Mouse (Mus musculus) right cerebral cortex, adult 18-20 months (tissue): ENCODE data around the gene Smarcd1.
"Not testable (repeated sequence)": the region's sequence is repeated elsewhere in the genome, so short reads cannot be mapped to it uniquely, and the experiment has no call there.

Experiments used
- DNase-seq: peaks from one replicate; pipeline ENCODE4 v3.0.0; 2022; ENCODE audit warnings: mixed read lengths

Gene Smarcd1

DNA sequence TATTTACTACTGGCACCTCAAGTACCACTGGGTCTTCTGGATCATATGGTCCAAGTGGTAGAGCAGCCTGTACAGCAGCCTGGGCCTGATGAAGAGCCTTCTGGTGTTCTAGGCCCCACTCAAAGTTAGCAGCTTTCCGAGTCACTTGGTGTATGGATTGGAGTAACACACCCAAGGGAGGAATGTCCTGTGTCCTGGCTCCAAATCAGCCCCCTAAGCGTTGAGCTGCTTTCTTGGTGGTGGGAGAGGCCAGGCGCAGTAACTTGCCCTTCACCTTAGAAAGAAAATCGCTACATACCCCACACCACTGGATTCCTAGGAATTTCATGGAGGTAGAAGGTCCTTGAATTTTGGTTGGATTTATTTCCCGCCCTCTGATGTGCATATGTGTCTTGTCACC, 17.8 kb upstream of the Smarcd1 start:
- no peak for DNase-seq

DNA sequence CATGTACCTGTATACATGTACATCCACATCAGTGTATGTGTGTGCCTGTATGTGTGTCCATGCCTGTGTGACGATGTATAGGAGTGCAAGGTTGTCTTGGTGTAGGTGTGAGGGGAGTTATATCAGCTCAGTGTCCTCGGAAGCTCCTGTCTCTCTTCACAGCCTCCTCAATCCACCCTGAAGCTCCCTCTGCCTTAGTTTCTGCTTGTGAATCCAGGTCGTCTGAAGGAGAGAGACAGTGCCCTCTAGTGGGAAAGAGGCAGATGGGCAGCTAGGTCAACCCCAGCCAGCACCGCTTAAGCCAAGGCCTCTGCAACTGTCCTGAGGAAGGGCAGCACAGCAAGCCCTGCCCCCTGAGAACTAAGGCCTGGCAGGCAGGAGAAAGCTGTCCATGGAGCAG, 13.2 kb upstream of the Smarcd1 start:
- DNase-seq, result peak; percentile 69

- no peak for DNase-seq
Observed at GRCm38 (mm10) chr15:99690924-99691323, 11.0 kb upstream of the Smarcd1 start.

DNA sequence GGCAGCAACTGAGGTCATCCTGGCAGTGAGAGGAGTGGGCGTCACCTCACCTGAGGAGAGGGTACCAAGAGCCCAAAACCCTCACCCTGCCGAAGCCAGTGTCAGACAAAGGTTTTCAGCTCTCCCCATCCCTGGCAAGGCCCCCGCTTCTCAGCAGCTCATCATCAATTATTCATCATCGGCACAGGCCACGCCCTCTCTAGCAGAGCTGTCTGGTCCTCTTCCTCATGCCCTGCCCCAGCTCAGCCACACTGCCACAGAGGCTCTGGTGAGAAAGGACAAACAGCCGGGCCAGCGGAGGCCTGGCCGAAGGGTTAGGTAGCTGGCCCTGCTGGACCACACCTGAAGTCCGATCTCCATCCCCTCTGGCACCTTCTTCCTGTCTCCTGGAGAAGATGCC, 10.0 kb upstream of the Smarcd1 start:
- DNase-seq, result no peak

DNA sequence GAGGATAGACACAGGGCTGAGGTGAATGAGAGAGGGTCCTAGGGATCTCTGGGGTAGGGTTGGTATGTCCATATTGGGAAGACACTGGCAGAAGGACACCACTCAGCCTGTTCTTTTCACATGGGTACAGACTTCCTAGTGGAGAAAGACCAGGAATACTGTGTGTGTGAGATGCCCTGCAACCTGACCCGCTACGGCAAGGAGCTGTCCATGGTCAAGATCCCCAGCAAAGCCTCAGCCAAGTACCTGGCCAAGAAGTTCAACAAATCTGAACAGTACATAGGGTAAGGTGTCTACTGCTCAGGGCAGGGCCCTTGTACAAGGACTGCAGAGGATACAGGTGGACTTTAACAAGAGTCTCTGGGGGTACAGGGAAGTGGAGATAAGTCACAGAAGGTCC, 4.6 kb upstream of the Smarcd1 start:
- DNase-seq, result no peak

DNA sequence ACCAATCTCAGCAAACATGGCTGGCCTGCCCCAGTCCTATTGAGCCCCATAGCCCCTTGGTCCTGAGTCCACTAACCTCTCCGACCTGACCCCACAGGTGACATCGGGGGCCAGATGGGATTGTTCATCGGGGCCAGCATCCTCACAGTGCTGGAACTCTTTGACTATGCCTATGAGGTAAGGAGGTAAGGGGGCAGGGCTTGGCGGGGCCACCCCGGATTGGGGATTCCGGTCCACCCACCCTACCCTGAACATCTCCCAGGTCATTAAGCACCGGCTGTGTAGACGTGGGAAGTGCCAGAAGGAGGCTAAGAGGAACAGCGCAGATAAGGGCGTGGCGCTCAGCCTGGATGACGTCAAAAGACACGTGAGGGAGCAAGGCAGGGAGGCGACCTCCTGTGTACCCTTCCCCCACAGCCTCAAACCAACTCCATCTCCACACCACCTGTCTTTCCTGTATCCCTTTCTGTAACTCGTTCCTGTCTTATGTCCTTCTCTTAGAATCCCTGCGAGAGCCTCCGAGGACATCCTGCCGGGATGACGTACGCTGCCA, 3.3 kb upstream of the Smarcd1 start:
- DNase-seq, result peak; percentile 70

GRCm38 (mm10) chr15:99699715-99700114, 2.2 kb upstream of the Smarcd1 start:
- DNase-seq, result no peak

- DNase-seq, result no peak
Observed at GRCm38 (mm10) chr15:99700219-99701106, 1.5 kb upstream of the Smarcd1 start.

GRCm38 (mm10) chr15:99701640-99701998, 310 bp upstream of the Smarcd1 start:
- DNase-seq, result not testable (repeated sequence)

DNA sequence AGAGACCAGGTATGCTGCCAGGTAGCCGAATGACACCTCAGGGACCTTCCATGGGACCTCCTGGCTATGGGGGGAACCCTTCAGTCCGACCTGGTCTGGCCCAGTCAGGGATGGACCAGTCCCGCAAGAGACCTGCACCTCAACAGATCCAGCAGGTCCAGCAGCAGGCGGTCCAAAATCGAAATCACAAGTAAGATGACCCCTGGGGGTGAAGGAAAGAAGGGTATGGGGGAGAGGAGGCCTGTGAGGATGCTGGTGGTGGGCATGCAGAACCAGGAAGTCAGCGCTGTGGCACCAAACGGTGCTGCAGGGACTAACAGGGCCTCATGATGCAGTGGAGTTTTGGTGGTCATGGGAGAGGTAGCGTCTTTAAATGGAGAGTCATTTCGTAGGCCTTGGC, 1.2 kb downstream of the Smarcd1 start:
- DNase-seq, result no peak

GRCm38 (mm10) chr15:99703676-99704040, 1.7 kb downstream of the Smarcd1 start:
- DNase-seq, result no peak

- peak; percentile 71 for DNase-seq
Observed at GRCm38 (mm10) chr15:99704041-99704681, 2.2 kb downstream of the Smarcd1 start.

DNA sequence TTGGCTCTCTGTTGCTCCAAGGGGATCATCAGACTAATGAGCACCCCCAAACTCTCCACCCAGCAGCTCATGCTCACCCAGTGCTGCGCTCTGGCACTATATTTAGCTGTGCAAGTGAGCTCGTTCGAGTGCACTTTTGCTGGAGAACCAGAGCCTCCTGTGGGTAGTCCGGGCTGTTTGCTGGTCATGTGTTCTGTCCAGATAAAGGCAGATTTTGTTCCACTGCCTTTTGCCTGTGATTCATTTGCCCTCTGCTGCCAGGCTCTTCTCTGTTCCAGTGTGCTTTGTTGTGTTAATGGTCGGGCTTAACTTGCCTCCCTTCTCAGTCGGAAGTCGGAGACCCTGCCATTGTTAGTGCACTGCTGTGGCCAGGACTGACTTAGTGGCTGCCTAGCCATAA, 3.0 kb downstream of the Smarcd1 start:
- DNase-seq, result no peak

- DNase-seq, result no peak
Observed at GRCm38 (mm10) chr15:99705440-99706048, 3.6 kb downstream of the Smarcd1 start, which contains the start of gene Gm17349. Gene Gm17349, minus strand, starts transcription at chr15:99705490.

DNA sequence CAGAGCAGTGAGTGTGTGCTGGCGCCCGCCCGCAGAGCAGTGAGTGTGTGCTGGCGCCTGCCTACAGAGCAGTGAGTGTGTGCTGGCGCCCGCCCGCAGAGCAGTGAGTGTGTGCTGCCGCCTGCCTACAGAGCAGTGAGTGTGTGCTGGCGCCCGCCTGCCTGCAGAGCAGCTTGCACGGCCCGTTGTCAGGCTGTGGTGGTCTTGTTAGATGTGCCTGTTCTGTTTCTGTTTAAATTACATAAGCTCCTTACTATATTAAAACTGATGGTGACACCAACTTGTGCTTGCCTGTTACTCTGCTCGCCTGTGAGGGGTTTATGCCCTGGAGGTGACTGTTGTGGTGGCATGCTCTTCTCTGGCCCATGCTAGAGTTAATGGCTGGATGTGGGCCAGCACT, 6.2 kb downstream of the Smarcd1 start:
- no peak for DNase-seq

GRCm38 (mm10) chr15:99710221-99711190, 8.6 kb downstream of the Smarcd1 start:
- no peak for DNase-seq

DNA sequence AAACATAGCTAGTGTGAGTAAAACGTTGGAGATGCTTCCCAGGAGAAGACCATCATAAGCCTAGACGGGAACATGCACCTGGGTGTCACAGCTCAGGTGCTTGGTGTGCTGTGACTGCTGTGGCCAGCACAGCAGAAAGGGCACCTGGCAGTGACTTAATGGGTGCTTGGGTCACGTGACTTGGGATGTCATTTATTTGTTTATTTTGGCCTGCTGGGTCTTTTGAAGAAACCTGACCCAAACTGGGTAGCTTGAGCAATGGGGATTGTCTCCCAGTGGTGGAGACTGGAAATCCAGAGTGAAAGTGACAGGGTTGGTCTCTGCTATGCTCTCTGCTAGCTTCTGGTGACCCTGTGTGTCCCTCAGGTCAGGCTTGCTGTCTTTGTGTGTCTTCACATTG, 9.6 kb downstream of the Smarcd1 start:
- no peak for DNase-seq

DNA sequence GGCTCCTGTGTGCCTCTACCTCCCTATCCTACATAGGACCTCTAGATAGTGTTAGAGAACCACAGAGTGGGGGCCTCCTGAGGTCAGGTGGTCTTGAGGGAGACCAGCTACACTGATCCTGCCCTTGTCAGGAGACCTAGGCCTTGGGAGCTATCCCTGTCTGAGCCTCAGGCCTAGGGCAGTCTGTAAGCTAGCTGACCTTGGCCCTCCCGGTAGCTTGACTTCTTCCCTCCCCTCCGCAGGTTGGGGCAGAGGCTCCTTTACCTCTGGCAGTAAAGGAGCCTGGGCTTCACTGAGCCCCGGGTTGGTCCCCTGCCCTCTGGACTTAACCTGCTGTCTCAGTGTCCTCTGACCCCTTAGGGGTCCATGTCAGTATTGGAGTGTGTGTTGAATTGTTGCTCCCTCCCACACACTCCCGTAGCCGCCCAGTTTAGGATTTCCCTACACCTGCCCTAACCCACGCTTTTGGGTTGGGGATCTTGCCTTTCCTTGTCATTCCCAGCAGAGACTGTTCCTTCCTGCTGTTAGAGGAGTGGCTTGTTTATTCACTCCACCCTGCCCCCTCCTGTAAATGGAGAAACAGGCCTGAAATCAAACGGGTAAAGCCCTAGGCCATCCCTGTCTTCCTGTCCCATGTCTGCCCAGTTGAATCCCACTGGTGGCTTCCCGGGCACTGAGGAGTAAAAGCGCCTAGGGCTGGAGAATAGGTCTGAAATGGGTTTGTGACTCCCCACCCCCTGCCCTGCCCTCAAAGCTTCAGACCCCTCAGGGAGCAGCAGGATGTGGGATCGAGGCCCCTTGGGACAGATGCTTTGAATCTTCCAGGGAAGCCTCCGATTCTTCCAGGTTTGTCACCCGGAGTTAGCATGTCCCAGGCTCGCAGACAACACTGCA, 11.0 kb downstream of the Smarcd1 start:
- DNase-seq, result no peak

DNA sequence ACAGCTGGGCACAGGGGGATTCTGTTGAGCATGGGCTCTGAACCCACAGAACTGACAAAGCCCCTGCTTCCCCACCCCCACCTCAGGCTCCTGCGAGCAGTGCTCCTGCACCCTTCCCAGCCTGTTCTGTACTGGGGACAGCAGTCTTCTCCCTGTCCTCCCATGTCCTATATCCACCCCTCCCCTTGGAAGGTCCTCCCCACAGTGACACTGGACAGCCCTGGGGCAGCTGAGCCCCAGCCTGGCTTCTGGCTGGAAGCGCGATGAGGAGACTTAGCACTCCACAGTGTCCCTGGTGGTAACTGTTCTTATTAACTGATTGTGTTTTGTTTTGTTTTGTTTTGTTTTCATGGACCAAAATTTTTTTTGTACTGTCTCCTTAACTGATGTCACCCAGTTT, 11.6 kb downstream of the Smarcd1 start:
- DNase-seq, result no peak

DNA sequence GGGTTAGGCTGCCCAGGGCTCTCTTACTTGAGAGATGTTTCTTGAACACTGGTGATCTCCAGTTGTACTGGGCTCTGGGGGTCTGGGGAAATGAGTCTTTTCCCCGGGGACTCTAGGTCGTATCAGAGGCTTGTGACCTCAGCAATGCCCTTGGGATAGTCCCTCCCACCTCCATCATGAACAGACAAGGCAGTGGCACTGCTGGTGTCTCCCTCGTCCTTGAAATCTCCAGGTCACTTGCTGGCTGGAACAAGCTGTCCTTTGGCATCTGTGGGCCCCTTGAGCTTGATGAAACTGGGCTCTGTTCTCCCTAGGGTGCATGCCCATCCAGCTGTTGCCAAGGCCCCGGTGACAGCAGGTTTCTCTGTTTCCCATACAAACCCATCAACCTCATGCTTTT, 12.3 kb downstream of the Smarcd1 start:
- no peak for DNase-seq

DNA sequence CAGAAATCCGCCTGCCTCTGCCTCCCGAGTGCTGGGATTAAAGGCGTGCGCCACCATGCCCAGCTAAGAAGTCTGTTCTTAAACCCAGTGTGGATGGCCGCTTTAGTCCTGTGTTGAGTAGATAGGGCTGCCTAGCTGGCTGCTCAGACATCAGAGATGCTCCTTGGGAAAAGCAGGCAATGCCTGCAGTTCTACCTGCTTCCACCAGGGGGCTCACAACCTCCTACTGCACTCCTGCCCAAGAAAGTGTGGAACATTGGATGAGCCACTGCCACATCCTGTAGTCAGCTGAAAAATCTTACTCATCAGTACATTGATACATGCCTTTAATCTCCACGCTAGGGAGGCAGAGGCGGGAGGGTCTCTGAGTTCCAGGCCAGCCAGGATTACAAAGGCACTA, 12.9 kb downstream of the Smarcd1 start:
- peak; percentile 92 for DNase-seq
